Mouse (Mus musculus): Measurements from ENCODE around the gene Otulin. TPM values are rescaled to one million over a fixed set of nuclear protein-coding genes. Genes with fewer than 3 reads are reported as not detected.

The Otulin gene
- total RNA-seq, 2 experiments from 2014 or later = 18.8 to 21.4 TPM

DNA sequence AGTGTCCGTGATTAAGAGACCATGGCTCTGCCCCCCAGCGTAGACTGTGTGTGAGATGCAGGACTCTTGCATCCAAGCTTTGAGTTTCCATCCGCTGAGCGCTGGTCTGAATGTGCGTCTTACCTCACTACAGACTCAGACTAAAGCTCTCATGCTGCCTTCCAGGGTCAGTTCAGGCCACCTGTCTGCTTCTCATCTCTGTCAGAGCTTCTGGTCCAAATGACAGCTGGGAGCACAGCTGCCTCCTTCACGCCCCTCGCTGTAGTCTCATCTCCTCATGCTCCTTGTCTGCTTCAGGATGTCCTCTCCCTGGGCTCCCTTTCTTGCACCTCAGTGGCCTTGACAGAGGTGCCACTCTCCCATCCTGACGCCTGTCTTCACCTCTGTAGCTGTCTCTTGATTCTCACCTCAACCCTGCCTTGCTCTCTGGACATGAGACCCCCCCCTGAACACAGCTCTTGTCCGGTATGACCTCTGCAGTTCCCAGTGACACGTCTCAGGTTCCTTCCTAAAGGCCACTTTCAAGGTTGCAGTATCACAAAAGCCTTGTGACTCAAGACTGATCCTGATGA, 78.3 kb downstream of the Otulin start:
- peak overlapping the region; percentile 8; the same call in 1 of the 2 replicates for H3K27ac ChIP-seq
- DNase-seq (ENCODE audit: extremely low spot score in 1 of 2, low spot score in 2 of 2) = no peak
- H3K4me3 ChIP-seq = no peak overlapping the region
- intact Hi-C loops (cut with DNase I) = no loop called here
- no peak for TF ChIP-seq CTCF (IDR thresholded peaks at IDR 0.05)

GRCm38 (mm10) chr15:27551117-27552114, 79.1 kb downstream of the Otulin start:
- H3K27ac ChIP-seq = peak overlapping the region; percentile 55
- no peak overlapping the region for H3K4me3 ChIP-seq
- intact Hi-C loops (cut with DNase I) = no loop called here
- DNase-seq (ENCODE audit: extremely low spot score in 1 of 2, low spot score in 2 of 2) = no peak
- TF ChIP-seq CTCF (IDR thresholded peaks at IDR 0.05) = no peak

- intact Hi-C loops (cut with DNase I) = no loop called here
- no peak for TF ChIP-seq CTCF (IDR thresholded peaks at IDR 0.05)
- Histone ChIP-seq H3K4me3 (no peak overlapping the region), H3K27ac (peak overlapping the region; percentile 63)
- DNase-seq (ENCODE audit: extremely low spot score in 1 of 2, low spot score in 2 of 2) = no peak
Observed at GRCm38 (mm10) chr15:27550358-27550992, 80.0 kb downstream of the Otulin start.

DNA sequence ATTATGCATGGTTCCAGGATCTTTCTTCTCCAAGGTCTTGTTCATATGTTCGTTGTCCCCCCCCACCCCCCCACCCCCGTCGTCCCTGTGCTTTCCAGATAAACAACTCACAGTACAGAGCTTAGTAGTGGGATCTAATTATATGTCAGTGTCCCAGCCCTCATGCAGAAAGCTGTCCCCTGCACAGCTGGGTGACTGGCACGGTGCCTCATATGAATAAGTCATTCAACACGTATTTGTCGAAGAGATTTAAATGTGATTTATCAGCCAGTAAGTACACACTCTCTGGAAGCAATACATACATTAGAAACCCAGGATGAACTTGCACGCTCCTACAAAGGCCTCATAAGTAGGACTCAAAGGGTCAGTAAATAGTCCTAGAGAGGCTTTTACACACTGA, 80.6 kb downstream of the Otulin start:
- no peak overlapping the region for H3K4me3 ChIP-seq
- peak overlapping the region; percentile 63; the same call in 1 of the 2 replicates for H3K27ac ChIP-seq
- TF ChIP-seq CTCF (IDR thresholded peaks at IDR 0.05) = no peak
- DNase-seq (ENCODE audit: extremely low spot score in 1 of 2, low spot score in 2 of 2) = no peak
- intact Hi-C loops (cut with DNase I) = no loop called here

- intact Hi-C loops (cut with DNase I) = no loop called here
- TF ChIP-seq CTCF (IDR thresholded peaks at IDR 0.05) = no peak
- Histone ChIP-seq H3K4me3 (no peak overlapping the region), H3K27ac (peak overlapping the region; percentile 63)
- DNase-seq (ENCODE audit: extremely low spot score in 1 of 2, low spot score in 2 of 2) = no peak
Observed at GRCm38 (mm10) chr15:27549071-27549470, 81.4 kb downstream of the Otulin start.

DNA sequence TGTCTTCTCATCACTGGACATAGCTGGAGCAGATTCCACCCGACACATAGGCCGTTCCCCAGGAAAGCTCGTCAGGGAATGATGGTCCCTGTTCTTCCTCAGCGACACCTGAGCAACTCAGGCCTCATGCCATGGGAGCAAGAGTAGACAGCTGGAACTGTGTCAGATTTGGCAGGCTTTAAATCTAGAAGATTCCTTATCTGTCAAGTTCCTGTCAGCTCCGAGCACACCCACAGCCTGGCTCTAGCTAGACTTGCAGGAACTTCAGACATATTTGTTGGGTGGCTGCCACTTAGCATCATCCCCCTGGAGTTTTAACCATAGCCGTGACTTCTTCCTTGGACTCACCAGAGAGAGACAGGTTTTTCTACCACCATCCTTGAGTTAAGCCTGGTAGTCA, 82.4 kb downstream of the Otulin start:
- DNase-seq (ENCODE audit: extremely low spot score in 1 of 2, low spot score in 2 of 2) = no peak
- intact Hi-C loops (cut with DNase I) = no loop called here
- Histone ChIP-seq H3K27ac (peak overlapping the region; percentile 63; the same call in 1 of the 2 replicates), H3K4me3 (no peak overlapping the region)
- no peak for TF ChIP-seq CTCF (IDR thresholded peaks at IDR 0.05)

- TF ChIP-seq CTCF (IDR thresholded peaks at IDR 0.05) = no peak
- H3K4me3 ChIP-seq = no peak overlapping the region
- H3K27ac ChIP-seq = peak overlapping the region; percentile 24; the same call in 1 of the 2 replicates
- intact Hi-C loops (cut with DNase I) = no loop called here
- no peak for DNase-seq (ENCODE audit: extremely low spot score in 1 of 2, low spot score in 2 of 2)
Observed at GRCm38 (mm10) chr15:27545203-27545602, 85.3 kb downstream of the Otulin start.

GRCm38 (mm10) chr15:27539745-27540144, 90.7 kb downstream of the Otulin start:
- H3K4me3 ChIP-seq = no peak overlapping the region
- no peak for DNase-seq (ENCODE audit: extremely low spot score in 1 of 2, low spot score in 2 of 2)
- H3K27ac ChIP-seq = peak overlapping the region; percentile 92
- no peak for TF ChIP-seq CTCF (IDR thresholded peaks at IDR 0.05)
- intact Hi-C loops (cut with DNase I) = no loop called here

GRCm38 (mm10) chr15:27537519-27538223, 92.8 kb downstream of the Otulin start:
- intact Hi-C loops (cut with DNase I) = loop anchor here (2.0 kb wide), 1 partner anchor 71 kb away; the partner anchor contains the start of gene Ank
- TF ChIP-seq CTCF (IDR thresholded peaks at IDR 0.05) = no peak
- Histone ChIP-seq H3K27ac (peak overlapping the region; percentile 92), H3K4me3 (no peak overlapping the region)
- DNase-seq (ENCODE audit: extremely low spot score in 1 of 2, low spot score in 2 of 2) = no peak

- no peak for TF ChIP-seq CTCF (IDR thresholded peaks at IDR 0.05)
- DNase-seq (ENCODE audit: extremely low spot score in 1 of 2, low spot score in 2 of 2) = peak; percentile 44 to 63
- H3K4me3 ChIP-seq = no peak overlapping the region; the same call in 1 of the 2 replicates
- intact Hi-C loops (cut with DNase I) = loop anchor here (2.0 kb wide), 1 partner anchor 70 kb away; the partner anchor contains the start of gene Ank
- H3K27ac ChIP-seq = peak overlapping the region; percentile 92
Observed at GRCm38 (mm10) chr15:27536771-27537170, 93.7 kb downstream of the Otulin start.

DNA sequence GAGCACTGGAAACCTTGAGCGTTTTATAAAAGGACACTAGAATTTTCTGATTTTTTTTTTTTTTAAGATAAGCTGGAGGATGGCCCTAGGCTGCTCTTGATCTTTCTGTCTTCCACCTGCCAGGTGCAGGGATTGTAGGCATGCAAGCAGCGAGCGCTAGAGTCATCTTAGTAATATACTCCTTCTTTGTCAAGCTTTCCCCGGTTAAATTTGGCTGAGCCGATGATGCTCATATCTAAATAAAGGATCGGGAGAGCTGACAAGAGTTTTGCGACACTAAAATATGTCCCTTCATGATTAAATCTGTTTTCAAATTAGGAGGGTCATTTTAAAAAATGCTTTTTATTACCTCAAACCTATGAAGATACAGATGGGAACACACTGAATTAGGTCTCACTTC, 94.3 kb downstream of the Otulin start:
- intact Hi-C loops (cut with DNase I) = loop anchor here (2.0 kb wide), 1 partner anchor 69 kb away; the partner anchor contains the start of gene Ank
- TF ChIP-seq CTCF (IDR thresholded peaks at IDR 0.05) = no peak; the same call in 1 of the 2 replicates
- peak overlapping the region; percentile 92 for H3K27ac ChIP-seq
- peak overlapping the region; percentile 16; the same call in 1 of the 2 replicates for H3K4me3 ChIP-seq
- no peak for DNase-seq (ENCODE audit: extremely low spot score in 1 of 2, low spot score in 2 of 2)
